8 mouse cellular contexts compared by ENCODE assay signal in the genomic region with DNA sequence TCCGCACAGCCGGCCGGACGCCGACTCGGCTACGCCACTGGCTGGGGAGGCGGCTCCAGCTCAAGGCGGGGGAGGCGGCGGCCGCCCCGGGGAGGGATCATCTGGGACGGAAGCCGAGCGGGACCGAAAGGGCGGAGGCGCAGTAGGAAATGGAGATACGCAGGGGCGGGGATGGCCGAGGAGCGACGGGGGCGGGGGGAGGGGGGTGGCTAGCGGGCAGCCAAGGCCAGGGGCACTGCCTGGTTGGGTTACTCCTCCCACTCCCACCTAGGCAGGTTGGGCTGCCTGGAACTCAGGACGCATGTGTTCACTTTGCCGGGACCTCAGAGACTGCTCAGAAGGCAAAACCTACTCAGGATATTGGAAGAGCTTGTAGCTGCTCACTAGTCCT. TPM values are rescaled to one million over a fixed set of nuclear protein-coding genes. Genes with fewer than 3 reads are reported as not detected.
DNase-seq lines count a peak whose midpoint lies in the region; ATAC-seq and TF ChIP-seq lines count a peak whose summit lies in the region.

A gene (minus strand): TSS at position 152 of the 391 bp plus-strand sequence.

- no peaks in the 10 kb centered on the region for H3K27me3 ChIP-seq in heart, embryonic 10.5 days (ENCODE audit: insufficient read depth, poor library complexity, severe bottlenecking)
- no peaks in the 10 kb centered on the region for H3K27me3 ChIP-seq in kidney, embryonic 16.5 days (ENCODE audit: insufficient read depth, low read length)
- H3K27me3 ChIP-seq in liver, adult 2 months (ENCODE audit: control insufficient read depth, insufficient read depth, low read length), result no peaks in the 10 kb centered on the region
- no peaks in the 10 kb centered on the region for H3K27me3 ChIP-seq in myocyte (ENCODE audit: control insufficient read depth, insufficient read depth, insufficient read length)
- H3K27me3 ChIP-seq in splenic B cell, adult 2 months (ENCODE audit: control insufficient read depth, insufficient read depth, low read length, poor library complexity, severe bottlenecking), result no peaks in the 10 kb centered on the region

- no peak for TF ChIP-seq POLR2A in bone marrow macrophage, adult 2 months (IDR thresholded peaks at IDR 0.05; ENCODE audit: borderline replicate concordance, low read depth, low read length)
- peak; percentile 77 for TF ChIP-seq POLR2A in embryonic fibroblast, embryonic 13.5 days (IDR thresholded peaks at IDR 0.05; ENCODE audit: low read depth, low read length)
- TF ChIP-seq POLR2A in liver, adult 2 months (IDR thresholded peaks at IDR 0.05; ENCODE audit: extremely low read depth, insufficient read depth, low read length), result peak; percentile 92
- TF ChIP-seq POLR2A in myocyte (IDR thresholded peaks at IDR 0.05; ENCODE audit: insufficient read length, low read depth), result peak; percentile 94

- peak; percentile 90 for DNase-seq in A20 (ENCODE audit: low read depth, low spot score)
- peak; percentile 96 for DNase-seq in heart, embryonic 10.5 days (ENCODE audit: low spot score)
- peak; percentile 77 for DNase-seq in liver, adult 2 months (ENCODE audit: extremely low read depth, low read depth, low spot score)
- peak; percentile 86 for DNase-seq in splenic B cell, adult 2 months (ENCODE audit: low read depth, low spot score)

- peak within 1 kb of the TSS; percentile 82 for H3K4me3 ChIP-seq in bone marrow macrophage, adult 2 months (ENCODE audit: insufficient read depth, low read length)
- peak within 1 kb of the TSS; percentile 97 for H3K4me3 ChIP-seq in embryonic fibroblast, embryonic 13.5 days (ENCODE audit: insufficient read depth, low read length)
- peak within 1 kb of the TSS; percentile 81 for H3K4me3 ChIP-seq in heart, embryonic 10.5 days
- H3K4me3 ChIP-seq in kidney, embryonic 16.5 days (ENCODE audit: low read length), result peak within 1 kb of the TSS; percentile 84
- peak within 1 kb of the TSS; percentile 98 for H3K4me3 ChIP-seq in liver, adult 2 months (ENCODE audit: insufficient read depth, low read depth, low read length)
- peak within 1 kb of the TSS; percentile 46 for H3K4me3 ChIP-seq in myocyte

- peak within 1 kb of the TSS; percentile 90 for H3K9ac ChIP-seq in kidney, embryonic 16.5 days (replicated peaks; ENCODE audit: low read length)
- peak within 1 kb of the TSS; percentile 95 for H3K9ac ChIP-seq in liver, adult 2 months (ENCODE audit: low read depth, low read length)

- H3K4me1 ChIP-seq in bone marrow macrophage, adult 2 months (ENCODE audit: control insufficient read depth, insufficient read depth, low read length), result peaks cover 14% of the 10 kb centered on the region
- peaks cover 7% of the 10 kb centered on the region; the same call in 1 of the 2 replicates for H3K4me1 ChIP-seq in embryonic fibroblast, embryonic 13.5 days (ENCODE audit: control insufficient read depth, insufficient read depth, low read length)
- peaks cover 14% of the 10 kb centered on the region for H3K4me1 ChIP-seq in heart, embryonic 10.5 days
- peaks cover 33% of the 10 kb centered on the region for H3K4me1 ChIP-seq in kidney, embryonic 16.5 days (ENCODE audit: insufficient read depth, low read length)
- H3K4me1 ChIP-seq in liver, adult 2 months (ENCODE audit: control insufficient read depth, insufficient read depth, low read length), result peaks cover 9% of the 10 kb centered on the region; the same call in 1 of the 2 replicates

- H3K79me2 ChIP-seq in liver, adult 2 months (ENCODE audit: control insufficient read depth, insufficient read depth, low read length), result peaks cover 20% of the 10 kb centered on the region; the same call in 1 of the 2 replicates
- peaks cover 47% of the 10 kb centered on the region for H3K79me2 ChIP-seq in myocyte (ENCODE audit: control insufficient read depth, insufficient read depth)

- WGBS in heart, embryonic 10.5 days, result 1% methylated on average over 26 of the region's 28 CpGs
- under 1% methylated on average over 19 of the region's 28 CpGs for WGBS in kidney, embryonic 16.5 days
- WGBS in liver, adult 2 months, result under 1% methylated on average over 28 of the region's 28 CpGs

- no peaks in the 10 kb centered on the region for H3K36me3 ChIP-seq in heart, embryonic 10.5 days
- H3K36me3 ChIP-seq in kidney, embryonic 16.5 days (ENCODE audit: insufficient read depth, low read length), result no peaks in the 10 kb centered on the region
- peaks cover 3% of the 10 kb centered on the region for H3K36me3 ChIP-seq in liver, adult 2 months (ENCODE audit: control insufficient read depth, insufficient read depth, low read length)
- H3K36me3 ChIP-seq in myocyte (ENCODE audit: control insufficient read depth, insufficient read depth), result no peaks in the 10 kb centered on the region
- H3K36me3 ChIP-seq in splenic B cell, adult 2 months (ENCODE audit: control insufficient read depth, insufficient read depth, low read length, poor library complexity, severe bottlenecking), result no peaks in the 10 kb centered on the region

- ATAC-seq in kidney, embryonic 16.5 days (ENCODE audit: low FRiP score, low TSS enrichment), result peak; percentile 95

- peak within 1 kb of the TSS; percentile 32 for H3ac ChIP-seq in myocyte (ENCODE audit: control insufficient read depth, insufficient read length)

- TF ChIP-seq CTCF in bone marrow macrophage, adult 2 months (IDR thresholded peaks at IDR 0.05; ENCODE audit: low read depth, low read length), result no peak
- TF ChIP-seq CTCF in embryonic fibroblast, embryonic 13.5 days (IDR thresholded peaks at IDR 0.05; ENCODE audit: borderline replicate concordance, insufficient read depth, low read length), result no peak
- no peak for TF ChIP-seq CTCF in liver, adult 2 months (IDR thresholded peaks at IDR 0.05; ENCODE audit: low read depth, low read length)

- H3K4me2 ChIP-seq in kidney, embryonic 16.5 days (replicated peaks; ENCODE audit: low read depth, low read length), result peak within 1 kb of the TSS; percentile 62
- peak within 1 kb of the TSS; percentile 86 for H3K4me2 ChIP-seq in myocyte (ENCODE audit: low read depth)

- no peaks in the 10 kb centered on the region for H3K9me3 ChIP-seq in heart, embryonic 10.5 days
- no peaks in the 10 kb centered on the region for H3K9me3 ChIP-seq in kidney, embryonic 16.5 days (ENCODE audit: low read length)

- H3K27ac ChIP-seq in bone marrow macrophage, adult 2 months (ENCODE audit: insufficient read depth, low read depth, low read length), result peak within 1 kb of the TSS; percentile 63
- H3K27ac ChIP-seq in embryonic fibroblast, embryonic 13.5 days (ENCODE audit: insufficient read depth, low read length), result peak within 1 kb of the TSS; percentile 53
- H3K27ac ChIP-seq in heart, embryonic 10.5 days, result peak within 1 kb of the TSS; percentile 95
- H3K27ac ChIP-seq in kidney, embryonic 16.5 days (ENCODE audit: low read length), result peak within 1 kb of the TSS; percentile 81
- peak within 1 kb of the TSS; percentile 82 for H3K27ac ChIP-seq in liver, adult 2 months (replicated peaks; ENCODE audit: insufficient read depth, low read depth, low read length)

TF ChIP-seq in myocyte, 11 proteins besides CTCF, POLR2A, EP300 and RAD21:
- TF ChIP-seq REST (IDR thresholded peaks at IDR 0.05; ENCODE audit: insufficient read depth, insufficient read length) (no peak), MYOD1 (IDR thresholded peaks at IDR 0.05; ENCODE audit: control insufficient read depth in 1 of 3, insufficient read length in 2 of 3, low read depth in 2 of 3) (peak in 1 of 3 experiments; percentile 10), USF1 (IDR thresholded peaks at IDR 0.05; ENCODE audit: low read depth) (no peak), SRF (IDR thresholded peaks at IDR 0.05; ENCODE audit: control insufficient read depth, insufficient read length, low read depth) (no peak), TCF3 (IDR thresholded peaks at IDR 0.05; ENCODE audit: insufficient read length, low read depth) (no peak), TCF12 (IDR thresholded peaks at IDR 0.05; ENCODE audit: insufficient read depth, poor library complexity, severe bottlenecking) (no peak), E2F4 (IDR thresholded peaks at IDR 0.05; ENCODE audit: insufficient read depth) (peak; percentile 19), MYOG (IDR thresholded peaks at IDR 0.05; ENCODE audit: control insufficient read depth in 1 of 3, insufficient read depth in 1 of 3, insufficient read length in 2 of 3, low read depth in 2 of 3) (peak in 1 of 3 experiments; percentile 33), MAX (IDR thresholded peaks at IDR 0.05; ENCODE audit: low read depth) (no peak), CEBPB (IDR thresholded peaks at IDR 0.05; ENCODE audit: insufficient read depth, poor library complexity, severe bottlenecking) (no peak), POLR2AphosphoS2 (IDR thresholded peaks at IDR 0.05; ENCODE audit: insufficient read length, low read depth) (peak; percentile 60)

RNA-seq across cellular contexts. Expression of the gene that starts here (rescaled TPM):
- polyA plus RNA-seq in bone marrow macrophage, adult 2 months (2012; ENCODE audit: insufficient read depth, insufficient read length, missing spikeins), result 57.0 and 59.0 TPM in 2 replicates
- 43.8 and 46.4 TPM in 2 replicates for polyA plus RNA-seq in embryonic fibroblast, embryonic 13.5 days (2011; ENCODE audit: insufficient read length, low read depth, missing spikeins)
- polyA plus RNA-seq in heart, embryonic 10.5 days (2016; fragmentation: Nextera tagmentation; extraction: Ambion mirVana), result 12.6 and 15.0 TPM in 2 replicates
- 18.5 and 19.7 TPM in 2 replicates for polyA plus RNA-seq in kidney, embryonic 16.5 days (2015; fragmentation: Nextera tagmentation; extraction: Ambion mirVana)
- total RNA-seq in liver, adult 2 months (2014; rRNA removed), result 25.7 and 26.0 TPM in 2 replicates
- 7.5 and 8.0 TPM in 2 replicates for polyA plus RNA-seq in liver, adult 2 months (2012; rRNA removed)
- polyA plus RNA-seq in myocyte (2012; fragmentation: generic; extraction: Trizol), result 8.4 TPM

Comparison
In these comparisons a context has a peak if more than half of its experiments do, and no peak if none do; other contexts are left out.
1. Peak in every context shown above with its lines: DNase-seq, ATAC-seq, H3K4me3 ChIP-seq and H3K27ac ChIP-seq.
2. H3K4me3 ChIP-seq: peak in every context shown above with its lines; median percentile 98 in liver, adult 2 months; 97 in embryonic fibroblast, embryonic 13.5 days; 84 in kidney, embryonic 16.5 days; 82 in bone marrow macrophage, adult 2 months; 81 in heart, embryonic 10.5 days; 46 in myocyte.